Mouse (Mus musculus): ENCODE measurements around the gene Mesd. TPM values are rescaled to one million over a fixed set of nuclear protein-coding genes. Genes with fewer than 3 reads are reported as not detected.

Mesd gene
- total RNA-seq, 2 experiments from 2014 or later = 31.5 to 38.8 TPM

DNA sequence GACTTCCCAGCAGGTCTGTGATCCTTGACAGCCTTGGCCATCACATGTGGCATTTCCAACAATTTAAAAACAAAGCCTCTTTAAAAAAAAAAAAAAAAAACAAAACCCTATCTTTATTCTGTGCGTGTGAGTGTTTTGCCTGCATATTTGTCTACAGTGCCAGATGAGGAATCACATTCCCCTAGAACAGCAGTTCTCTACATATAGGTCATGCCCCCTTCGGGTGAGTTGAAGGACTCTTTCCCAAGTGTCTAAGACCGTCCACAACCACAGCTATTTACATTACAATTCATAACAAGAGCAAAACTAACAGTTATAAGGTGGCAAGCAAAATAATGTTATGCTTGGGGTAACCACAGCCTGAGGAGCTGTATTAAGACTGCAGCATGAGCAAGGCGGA lies 17.2 kb downstream of the Mesd start:
- intact Hi-C loops (cut with DNase I; ENCODE audit: low total_unique reads) = no loop called here
- DNase-seq = no peak

DNA sequence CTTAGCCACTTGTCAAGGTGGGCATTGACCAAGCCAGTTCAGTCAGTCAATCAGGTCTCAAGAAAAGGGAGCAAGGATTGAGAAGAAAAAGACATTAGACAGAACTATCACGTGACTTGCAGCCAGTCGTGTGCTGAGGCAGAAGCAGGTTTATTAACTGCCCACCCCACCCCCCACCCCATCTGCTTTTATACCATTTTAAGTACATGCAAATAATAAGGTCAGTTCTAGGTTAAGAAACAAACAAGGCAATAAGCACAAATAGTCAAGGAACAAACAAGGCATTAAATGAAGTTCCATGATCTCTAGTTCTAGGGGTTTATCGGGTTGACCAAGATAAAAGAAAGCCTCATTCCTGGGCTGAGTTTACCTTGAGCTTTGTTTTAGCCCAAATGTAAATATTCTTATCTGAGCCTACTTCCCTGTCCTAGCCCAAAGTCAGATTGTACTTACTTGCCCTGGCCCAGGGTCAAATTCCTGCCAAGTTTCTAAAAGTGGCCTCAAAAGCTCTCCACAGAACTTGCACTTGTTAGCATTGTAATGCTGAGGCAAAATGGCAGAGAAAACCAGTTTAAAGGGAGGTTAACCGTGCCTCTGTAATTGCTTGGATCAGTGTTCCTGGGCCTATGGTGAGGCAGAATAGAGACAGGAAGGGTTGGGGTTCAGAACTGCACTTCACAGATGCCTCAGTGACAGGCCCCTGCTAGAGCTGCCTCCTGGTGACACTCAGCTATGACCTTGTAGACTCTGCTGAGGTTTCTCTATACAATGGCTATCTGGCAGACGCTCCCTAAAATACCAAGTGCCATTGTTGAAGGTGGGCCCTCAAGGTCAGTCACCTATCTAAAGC lies 18.3 kb downstream of the Mesd start:
- intact Hi-C loops (cut with DNase I; ENCODE audit: low total_unique reads) = no loop called here
- no peak for DNase-seq

DNA sequence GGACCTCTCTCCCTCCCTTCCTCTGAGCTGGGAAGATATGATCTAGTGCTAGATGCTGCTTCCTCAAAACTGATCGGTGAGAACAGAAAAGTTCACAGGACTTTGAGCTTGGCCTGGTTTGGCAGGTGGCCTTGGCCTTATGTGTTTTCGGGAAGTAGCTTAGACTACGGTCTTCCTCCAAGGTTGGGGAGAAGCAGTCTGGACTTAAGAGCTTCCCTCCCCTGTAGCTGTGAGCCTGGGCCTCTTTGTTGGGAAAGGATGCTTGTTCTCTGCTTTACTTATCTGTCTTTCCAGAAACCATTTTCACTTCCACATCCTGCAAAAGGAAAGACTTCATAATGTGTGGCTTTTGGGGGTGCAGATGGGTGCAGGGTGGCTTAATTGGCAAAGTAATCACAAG lies 20.6 kb downstream of the Mesd start:
- intact Hi-C loops (cut with DNase I; ENCODE audit: low total_unique reads) = no loop called here
- no peak for DNase-seq

- intact Hi-C loops (cut with DNase I; ENCODE audit: low total_unique reads) = loop anchor here (2.0 to 5.0 kb wide), 3 partner anchors 175 to 445 kb away; partner anchors contain the start of gene Cemip
- DNase-seq = no peak
Measured at GRCm38 (mm10) chr7:83911909-83912308, 27.6 kb downstream of the Mesd start.

DNA sequence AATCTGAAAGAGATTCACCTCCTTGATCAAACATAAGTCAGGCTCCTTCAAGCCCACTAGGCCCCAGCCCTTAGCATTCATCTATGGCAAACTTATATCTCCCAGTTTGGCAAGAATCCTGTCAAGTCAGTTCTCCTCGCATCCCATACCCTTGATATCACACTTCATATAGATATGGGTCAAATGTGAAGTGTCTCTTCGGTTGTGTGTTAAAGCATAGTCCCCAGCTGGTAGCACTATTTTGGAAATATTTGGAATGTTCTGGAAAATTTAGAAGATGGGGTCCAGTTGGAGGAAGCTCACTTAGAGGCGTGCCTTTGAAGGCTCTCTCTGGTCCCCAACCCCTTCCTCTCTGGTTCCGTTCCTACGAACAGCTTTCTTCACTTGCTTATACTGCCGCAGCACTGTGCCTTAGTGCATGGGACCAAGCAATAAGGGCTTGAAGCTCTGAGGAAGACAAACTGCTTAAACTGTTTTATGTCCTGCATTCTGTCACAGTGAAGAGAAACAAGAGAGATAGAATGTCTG lies 29.2 kb downstream of the Mesd start:
- DNase-seq = no peak
- intact Hi-C loops (cut with DNase I; ENCODE audit: low total_unique reads) = loop anchor here (2.0 to 5.0 kb wide), 3 partner anchors 174 to 444 kb away; partner anchors contain the start of gene Cemip

DNA sequence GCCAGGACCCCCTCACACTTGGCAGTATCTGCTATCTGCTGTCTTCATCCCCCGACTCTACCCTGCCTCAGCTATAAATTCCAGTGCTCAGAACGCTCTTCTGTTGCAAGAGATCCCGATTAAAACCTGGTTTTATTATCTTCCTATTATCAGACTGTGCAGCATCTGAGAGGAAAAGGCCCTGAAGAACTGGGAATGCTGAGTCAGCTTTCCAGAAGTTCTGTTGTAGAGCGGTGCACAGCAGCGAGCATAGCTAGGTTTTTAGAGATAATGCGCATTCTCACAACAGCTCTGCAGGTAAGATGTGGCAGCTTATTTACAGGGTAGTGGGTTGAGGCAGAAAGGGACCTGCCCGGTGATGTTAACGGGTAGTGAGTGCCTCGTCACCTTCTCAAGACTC lies 29.7 kb downstream of the Mesd start:
- intact Hi-C loops (cut with DNase I; ENCODE audit: low total_unique reads) = loop anchor here (2.0 to 5.0 kb wide), 3 partner anchors 173 to 443 kb away; partner anchors contain the start of gene Cemip
- no peak for DNase-seq

DNA sequence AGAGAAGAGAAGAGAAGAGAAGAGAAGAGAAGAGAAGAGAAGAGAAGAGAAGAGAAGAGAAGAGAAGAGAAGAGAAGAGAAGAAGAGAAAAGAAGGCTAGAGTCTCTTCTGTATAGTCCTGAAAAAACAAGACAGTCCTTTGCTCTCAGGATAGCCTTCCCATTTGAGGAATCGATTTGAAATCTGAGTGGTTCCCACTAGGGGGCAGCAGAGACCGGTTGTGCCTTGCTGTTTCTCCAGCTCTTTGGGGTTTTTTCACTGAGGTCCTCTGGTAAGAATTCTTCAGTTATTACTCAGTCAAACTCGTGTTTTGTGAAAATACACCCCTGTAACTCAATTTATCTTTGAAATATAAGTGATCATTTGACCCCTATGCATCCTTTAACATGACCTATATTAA lies 30.3 kb downstream of the Mesd start:
- peak; percentile 78 for DNase-seq
- intact Hi-C loops (cut with DNase I; ENCODE audit: low total_unique reads) = loop anchor here (5.0 kb wide), 2 partner anchors 173 to 443 kb away; partner anchors contain the start of gene Cemip

GRCm38 (mm10) chr7:83920241-83920640 lies 36.0 kb downstream of the Mesd start:
- no peak for DNase-seq
- intact Hi-C loops (cut with DNase I; ENCODE audit: low total_unique reads) = no loop called here

DNA sequence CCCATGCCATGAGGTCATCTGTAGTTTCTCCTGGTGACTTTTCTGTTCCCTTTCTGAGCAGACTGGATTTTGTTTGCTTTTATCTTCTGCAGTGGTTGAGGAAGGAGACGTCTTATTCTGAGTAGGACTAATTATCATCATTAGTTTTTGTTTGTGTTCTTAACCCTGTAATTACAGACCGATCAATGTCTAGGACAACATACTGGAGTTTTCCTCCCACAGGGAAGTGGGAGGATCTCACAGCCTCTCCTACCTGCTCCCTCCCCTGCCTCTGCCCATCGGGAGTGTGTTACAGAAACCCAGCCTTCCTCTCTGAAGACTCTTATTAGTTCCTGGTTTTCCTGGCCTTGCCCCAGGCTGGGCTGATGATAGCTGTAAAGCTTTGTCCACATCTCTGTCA lies 37.4 kb downstream of the Mesd start:
- DNase-seq = no peak
- intact Hi-C loops (cut with DNase I; ENCODE audit: low total_unique reads) = no loop called here

GRCm38 (mm10) chr7:83939017-83939721 lies 54.9 kb downstream of the Mesd start:
- intact Hi-C loops (cut with DNase I; ENCODE audit: low total_unique reads) = no loop called here
- no peak for DNase-seq

DNA sequence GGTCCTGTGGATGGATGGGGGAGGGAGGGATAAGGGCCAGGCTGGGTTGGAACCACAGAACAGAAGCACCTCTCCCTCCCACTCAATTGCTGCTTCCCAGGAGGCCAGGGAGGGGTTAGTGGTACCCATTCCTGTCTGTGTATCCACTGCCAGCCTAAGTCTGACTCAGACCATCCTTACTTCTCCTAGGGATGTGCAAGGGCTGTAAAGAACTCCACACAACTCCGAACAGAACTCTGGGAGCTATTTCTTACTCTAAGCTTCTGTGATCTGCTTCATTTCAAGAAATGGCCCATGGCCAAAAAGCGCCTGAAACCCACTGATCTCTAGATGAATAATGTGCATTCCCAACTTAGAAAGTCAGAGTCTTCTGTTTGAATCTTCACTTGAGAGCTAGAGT lies 55.9 kb downstream of the Mesd start:
- intact Hi-C loops (cut with DNase I; ENCODE audit: low total_unique reads) = no loop called here
- DNase-seq = no peak

GRCm38 (mm10) chr7:83941701-83942101 lies 57.4 kb downstream of the Mesd start:
- peak; percentile 12 for DNase-seq
- intact Hi-C loops (cut with DNase I; ENCODE audit: low total_unique reads) = no loop called here

- DNase-seq = no peak
- intact Hi-C loops (cut with DNase I; ENCODE audit: low total_unique reads) = no loop called here
Measured at GRCm38 (mm10) chr7:83948743-83949142, 64.5 kb downstream of the Mesd start.

DNA sequence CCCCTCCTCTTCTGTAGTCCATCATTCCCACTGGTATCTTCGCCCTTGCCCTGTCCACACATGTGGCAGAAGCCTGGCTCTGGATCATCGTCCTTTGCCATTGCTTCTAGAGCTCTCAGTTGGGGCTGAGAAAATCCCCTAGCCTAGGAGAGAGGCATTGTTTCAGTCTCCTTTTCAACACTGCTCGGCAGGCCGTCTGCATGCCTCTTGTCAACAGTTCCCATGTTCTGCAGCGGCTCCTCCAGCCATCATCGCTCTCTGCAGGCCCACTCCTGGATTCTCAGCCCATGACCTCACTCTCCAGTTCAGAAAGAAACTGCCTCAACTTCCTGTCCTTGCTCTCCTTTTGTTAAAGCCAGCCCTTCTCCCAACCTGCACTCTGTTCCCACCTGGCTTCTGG lies 65.4 kb downstream of the Mesd start:
- DNase-seq = no peak
- intact Hi-C loops (cut with DNase I; ENCODE audit: low total_unique reads) = no loop called here

Other genes with a start within 250 kb of the Mesd start
- gene Il16, start 138.7 kb upstream of the Mesd start, total RNA-seq (2021) = 1 to 10 TPM; 4.2 to 6.6 TPM
- not detected for gene Cfap161, start 89.6 kb upstream of the Mesd start, total RNA-seq (2021)
- gene Tlnrd1, start 161 bp upstream of the Mesd start, total RNA-seq (2021) = 1 to 10 TPM; 4.8 to 5.5 TPM
- gene Cemip, start 202.0 kb downstream of the Mesd start, total RNA-seq (2021) = under 1 TPM; 0.11 to 0.18 TPM